Mouse (Mus musculus): ENCODE data around the gene Nhej1. TPM values are rescaled to one million over a fixed set of nuclear protein-coding genes. Genes with fewer than 3 reads are reported as not detected.

Gene Nhej1
- polyA plus RNA-seq, 1 experiment from 2014 or later, result 7.2 TPM

- Histone ChIP-seq H3K4me2 (ENCODE audit: low read length) (no peak overlapping the region), H3K36me3 (ENCODE audit: control insufficient read depth, insufficient read depth, low read length) (no peaks in the 10 kb centered on the region), H3K4me1 (ENCODE audit: control insufficient read depth, insufficient read depth, low read depth, low read length) (no peaks in the 10 kb centered on the region), H3K9me3 (ENCODE audit: control insufficient read depth, low read length) (no peaks in the 10 kb centered on the region), H3K9ac (ENCODE audit: low read depth, low read length) (no peak overlapping the region), H3K27me3 (replicated peaks; ENCODE audit: control insufficient read depth, insufficient read depth, low read length) (no peaks in the 10 kb centered on the region), H3K4me3 (ENCODE audit: low read length) (no peak overlapping the region), H3K27ac (ENCODE audit: low read depth, low read length) (no peak overlapping the region)
- ATAC-seq, result no peak
- 56% methylated on average over 4 of the region's 4 CpGs for WGBS
Observed at GRCm38 (mm10) chr1:74971353-74972050, 153.5 kb downstream of the Nhej1 start.

GRCm38 (mm10) chr1:74967962-74968580 lies 156.9 kb downstream of the Nhej1 start:
- 78% methylated on average over 8 of the region's 8 CpGs for WGBS
- Histone ChIP-seq H3K9me3 (ENCODE audit: control insufficient read depth, low read length) (no peaks in the 10 kb centered on the region), H3K36me3 (ENCODE audit: control insufficient read depth, insufficient read depth, low read length) (no peaks in the 10 kb centered on the region), H3K4me2 (ENCODE audit: low read length) (no peak overlapping the region), H3K4me1 (ENCODE audit: control insufficient read depth, insufficient read depth, low read depth, low read length) (peaks cover 5% of the 10 kb centered on the region), H3K4me3 (ENCODE audit: low read length) (no peak overlapping the region), H3K27ac (ENCODE audit: low read depth, low read length) (no peak overlapping the region), H3K9ac (ENCODE audit: low read depth, low read length) (no peak overlapping the region), H3K27me3 (replicated peaks; ENCODE audit: control insufficient read depth, insufficient read depth, low read length) (0 out of 2 replicates have a peak, but pooled peaks cover 3% of the 10 kb centered on the region)
- ATAC-seq, result no peak

GRCm38 (mm10) chr1:74964494-74965215 lies 160.3 kb downstream of the Nhej1 start:
- Histone ChIP-seq H3K9me3 (ENCODE audit: control insufficient read depth, low read length) (no peaks in the 10 kb centered on the region), H3K4me1 (ENCODE audit: control insufficient read depth, insufficient read depth, low read depth, low read length) (peaks cover 5% of the 10 kb centered on the region), H3K9ac (ENCODE audit: low read depth, low read length) (no peak overlapping the region), H3K27ac (ENCODE audit: low read depth, low read length) (no peak overlapping the region), H3K36me3 (ENCODE audit: control insufficient read depth, insufficient read depth, low read length) (no peaks in the 10 kb centered on the region), H3K27me3 (replicated peaks; ENCODE audit: control insufficient read depth, insufficient read depth, low read length) (0 out of 2 replicates have a peak, but pooled peaks cover 3% of the 10 kb centered on the region), H3K4me2 (ENCODE audit: low read length) (peak overlapping the region; percentile 53), H3K4me3 (ENCODE audit: low read length) (peak overlapping the region; percentile 9; the same call in 1 of the 2 replicates)
- ATAC-seq, result no peak
- WGBS, result 11% methylated on average over 16 of the region's 16 CpGs

- 0 out of 2 replicates have a peak, but pooled peaks cover 3% of the 10 kb centered on the region for H3K27me3 ChIP-seq (replicated peaks; ENCODE audit: control insufficient read depth, insufficient read depth, low read length)
- WGBS, result 84% methylated on average over 5 of the region's 5 CpGs
- H3K4me2 ChIP-seq (ENCODE audit: low read length), result no peak overlapping the region
- peaks cover 5% of the 10 kb centered on the region for H3K4me1 ChIP-seq (ENCODE audit: control insufficient read depth, insufficient read depth, low read depth, low read length)
- no peak overlapping the region for H3K4me3 ChIP-seq (ENCODE audit: low read length)
- no peak overlapping the region for H3K9ac ChIP-seq (ENCODE audit: low read depth, low read length)
- no peak for ATAC-seq
- no peaks in the 10 kb centered on the region for H3K9me3 ChIP-seq (ENCODE audit: control insufficient read depth, low read length)
- no peak overlapping the region for H3K27ac ChIP-seq (ENCODE audit: low read depth, low read length)
- H3K36me3 ChIP-seq (ENCODE audit: control insufficient read depth, insufficient read depth, low read length), result no peaks in the 10 kb centered on the region
Observed at GRCm38 (mm10) chr1:74962853-74963227, 162.2 kb downstream of the Nhej1 start.

GRCm38 (mm10) chr1:74962126-74962852 lies 162.7 kb downstream of the Nhej1 start:
- H3K36me3 ChIP-seq (ENCODE audit: control insufficient read depth, insufficient read depth, low read length), result no peaks in the 10 kb centered on the region
- no peak for ATAC-seq
- 73% methylated on average over 5 of the region's 5 CpGs for WGBS
- H3K9ac ChIP-seq (ENCODE audit: low read depth, low read length), result no peak overlapping the region
- H3K4me3 ChIP-seq (ENCODE audit: low read length), result no peak overlapping the region
- 0 out of 2 replicates have a peak, but pooled peaks cover 3% of the 10 kb centered on the region for H3K27me3 ChIP-seq (replicated peaks; ENCODE audit: control insufficient read depth, insufficient read depth, low read length)
- peaks cover 5% of the 10 kb centered on the region for H3K4me1 ChIP-seq (ENCODE audit: control insufficient read depth, insufficient read depth, low read depth, low read length)
- no peak overlapping the region for H3K4me2 ChIP-seq (ENCODE audit: low read length)
- H3K27ac ChIP-seq (ENCODE audit: low read depth, low read length), result no peak overlapping the region
- H3K9me3 ChIP-seq (ENCODE audit: control insufficient read depth, low read length), result no peaks in the 10 kb centered on the region

GRCm38 (mm10) chr1:74961722-74962121 lies 163.3 kb downstream of the Nhej1 start:
- Histone ChIP-seq H3K4me3 (ENCODE audit: low read length) (no peak overlapping the region), H3K9me3 (ENCODE audit: control insufficient read depth, low read length) (no peaks in the 10 kb centered on the region), H3K27me3 (replicated peaks; ENCODE audit: control insufficient read depth, insufficient read depth, low read length) (peaks cover 8% of the 10 kb centered on the region), H3K4me1 (ENCODE audit: control insufficient read depth, insufficient read depth, low read depth, low read length) (peaks cover 5% of the 10 kb centered on the region), H3K36me3 (ENCODE audit: control insufficient read depth, insufficient read depth, low read length) (no peaks in the 10 kb centered on the region), H3K4me2 (ENCODE audit: low read length) (no peak overlapping the region), H3K27ac (ENCODE audit: low read depth, low read length) (no peak overlapping the region), H3K9ac (ENCODE audit: low read depth, low read length) (no peak overlapping the region)
- 95% methylated on average over 7 of the region's 7 CpGs for WGBS
- ATAC-seq, result no peak

GRCm38 (mm10) chr1:74960059-74960458 lies 164.9 kb downstream of the Nhej1 start:
- Histone ChIP-seq H3K4me1 (ENCODE audit: control insufficient read depth, insufficient read depth, low read depth, low read length) (peaks cover 5% of the 10 kb centered on the region), H3K9ac (ENCODE audit: low read depth, low read length) (no peak overlapping the region), H3K4me3 (ENCODE audit: low read length) (no peak overlapping the region), H3K36me3 (ENCODE audit: control insufficient read depth, insufficient read depth, low read length) (no peaks in the 10 kb centered on the region), H3K27me3 (replicated peaks; ENCODE audit: control insufficient read depth, insufficient read depth, low read length) (peaks cover 14% of the 10 kb centered on the region), H3K9me3 (ENCODE audit: control insufficient read depth, low read length) (no peaks in the 10 kb centered on the region), H3K27ac (ENCODE audit: low read depth, low read length) (no peak overlapping the region), H3K4me2 (ENCODE audit: low read length) (no peak overlapping the region)
- ATAC-seq, result no peak
- 87% methylated on average over 7 of the region's 7 CpGs for WGBS

- H3K9ac ChIP-seq (ENCODE audit: low read depth, low read length), result peak within 1 kb of the TSS; percentile 48
- H3K36me3 ChIP-seq (ENCODE audit: control insufficient read depth, insufficient read depth, low read length), result no peaks in the 10 kb centered on the region
- H3K4me2 ChIP-seq (ENCODE audit: low read length), result peak within 1 kb of the TSS; percentile 67
- peak within 1 kb of the TSS; percentile 42 for H3K4me3 ChIP-seq (ENCODE audit: low read length)
- peaks cover 78% of the 10 kb centered on the region for H3K27me3 ChIP-seq (replicated peaks; ENCODE audit: control insufficient read depth, insufficient read depth, low read length)
- H3K27ac ChIP-seq (ENCODE audit: low read depth, low read length), result no peak within 1 kb of the TSS
- ATAC-seq, result no peak
- peaks cover 32% of the 10 kb centered on the region for H3K4me1 ChIP-seq (ENCODE audit: control insufficient read depth, insufficient read depth, low read depth, low read length)
- 3% methylated on average over 46 of the region's 55 CpGs for WGBS
- no peaks in the 10 kb centered on the region for H3K9me3 ChIP-seq (ENCODE audit: control insufficient read depth, low read length)
Observed at GRCm38 (mm10) chr1:74951556-74952210, 173.3 kb downstream of the Nhej1 start, which contains the start of gene Ihh. Ihh (minus strand) TSS chr1:74951672.
